Mouse (Mus musculus): ENCODE data around the gene Pgghg.

- TF ChIP-seq CTCF (IDR thresholded peaks at IDR 0.05; ENCODE audit: low read depth): no peak
- no peak for TF ChIP-seq EP300 (IDR thresholded peaks at IDR 0.05; ENCODE audit: low read depth)
Measured at GRCm38 (mm10) chr7:140944236-140944635, 3.0 kb downstream of the Pgghg start.

Measured in liver, postnatal 0 days (tissue).